Mouse (Mus musculus): ENCODE measurements around the gene Fut11.

GRCm38 (mm10) chr14:20750503-20750902, 55.7 kb downstream of the Fut11 start:
- TF ChIP-seq CTCF (IDR thresholded peaks at IDR 0.05; ENCODE audit: low read depth): no peak
- TF ChIP-seq EP300 (IDR thresholded peaks at IDR 0.05; ENCODE audit: low read depth): no peak

All from liver, embryonic 14.5 days (tissue).